Mouse (Mus musculus) C2C12 (cell line): ENCODE data around the gene Rps15. TPM values are rescaled to one million over a fixed set of nuclear protein-coding genes. Genes with fewer than 3 reads are reported as not detected.

Experiments
- H3K27me3 ChIP-seq: one replicate; pipeline ENCODE4 v1.6.1; 2011; ENCODE audit not compliant: control insufficient read depth, insufficient read depth, insufficient read length
- H3K36me3 ChIP-seq: one replicate; pipeline ENCODE4 v1.6.1; 2011; ENCODE audit not compliant: control insufficient read depth, insufficient read depth
- H3K4me3 ChIP-seq: one replicate; pipeline ENCODE4 v1.5.1; 2011; ENCODE audit warnings: mild to moderate bottlenecking, control low read depth; ENCODE audit not compliant: poor library complexity, insufficient read depth, severe bottlenecking
- H3K79me2 ChIP-seq: one replicate; pipeline ENCODE4 v1.6.1; 2011; ENCODE audit not compliant: control insufficient read depth, insufficient read depth
- H3K79me3 ChIP-seq: one replicate; pipeline ENCODE4 v1.6.1; 2011; ENCODE audit warnings: low read depth, control low read depth
- H3ac ChIP-seq: one replicate; pipeline ENCODE3; 2011; ENCODE audit warnings: low read depth; ENCODE audit not compliant: control insufficient read depth, insufficient read length
- CEBPB ChIP-seq: IDR thresholded peaks from one replicate; pipeline ENCODE4 v1.6.1; 2011; ENCODE audit warnings: low read depth, mild to moderate bottlenecking, control low read depth, moderate library complexity
- CTCF ChIP-seq: IDR thresholded peaks from one replicate; pipeline ENCODE4 v1.5.1; 2011; ENCODE audit not compliant: control insufficient read depth, insufficient read depth, insufficient read length
- FOSL1 ChIP-seq: IDR thresholded peaks from one replicate; pipeline ENCODE4 v1.8.0; 2011; ENCODE audit warnings: mild to moderate bottlenecking, low read length; ENCODE audit not compliant: poor library complexity, insufficient read depth, severe bottlenecking
- MAX ChIP-seq: IDR thresholded peaks from one replicate; pipeline ENCODE4 v1.6.1; 2011; ENCODE audit warnings: mild to moderate bottlenecking, control low read depth
- MYOD1 ChIP-seq: IDR thresholded peaks from one replicate; pipeline ENCODE4 v1.6.1; 2011; ENCODE audit warnings: low read depth; ENCODE audit not compliant: control insufficient read depth, insufficient read length
- MYOG ChIP-seq: IDR thresholded peaks from one replicate; pipeline ENCODE4 v1.6.1; 2011; ENCODE audit not compliant: control insufficient read depth, insufficient read length; ENCODE audit errors: extremely low read depth
- USF1 ChIP-seq: IDR thresholded peaks from one replicate; pipeline ENCODE4 v1.6.1; 2011; ENCODE audit warnings: low read depth, mild to moderate bottlenecking, control low read depth, moderate library complexity
- polyA plus RNA-seq: library from polyadenylated mRNA; unstranded; fragments of >200 nt; fragmentation: generic; extraction: Trizol; gene quantifications from one replicate; pipeline ENCODE4 v1.2.1, GENCODE M21; 2012; ENCODE audit warnings: missing spikeins

Rps15 gene
- polyA plus RNA-seq, 1 experiment, result 5,397 TPM

DNA sequence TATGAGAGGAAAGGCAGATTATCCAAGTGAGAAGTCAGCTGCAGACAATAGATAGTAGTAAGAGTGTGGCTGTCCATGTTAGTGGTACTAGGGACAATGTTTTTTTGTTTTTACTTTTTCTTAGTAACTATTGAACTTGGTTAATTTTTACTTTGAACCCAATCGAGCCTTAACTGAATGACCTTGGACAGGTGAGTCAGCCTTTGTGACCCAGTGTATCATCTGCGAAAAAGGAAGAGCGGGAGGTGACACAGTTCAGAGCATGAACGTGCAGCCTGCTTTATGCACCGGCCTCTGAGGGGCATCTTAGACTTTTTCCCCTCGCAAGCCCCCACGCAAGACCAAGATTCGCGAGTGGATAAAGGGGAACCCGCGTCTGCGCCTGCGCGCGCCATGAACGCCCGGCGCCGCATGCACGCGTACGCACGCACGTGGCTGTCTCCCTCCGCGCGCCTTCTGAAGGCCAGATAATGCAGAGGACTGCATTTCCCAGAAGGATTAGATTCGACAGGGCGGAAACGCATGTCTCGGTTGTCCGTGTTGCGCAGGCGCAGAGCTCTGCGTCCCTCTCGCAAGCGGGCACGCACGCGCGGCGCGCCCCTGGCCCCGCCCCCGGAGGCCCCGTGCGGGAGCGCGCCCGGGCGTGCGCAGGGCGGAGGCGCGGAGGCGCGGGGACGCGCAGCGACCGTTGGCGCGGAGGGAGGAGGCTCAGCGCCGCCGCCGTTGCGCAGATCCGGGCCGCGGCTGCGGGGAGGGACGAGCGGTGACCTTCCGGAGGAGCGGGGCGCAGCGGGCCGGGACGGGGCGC is 27.7 kb upstream of the Rps15 start:
- Histone ChIP-seq H3K79me3 (peaks cover 50% of the 10 kb centered on the region), H3K79me2 (peaks cover 67% of the 10 kb centered on the region), H3K36me3 (peaks cover 34% of the 10 kb centered on the region), H3K27me3 (no peaks in the 10 kb centered on the region), H3K4me3 (peak overlapping the region; percentile 93), H3ac (peak overlapping the region; percentile 80)
- TF ChIP-seq USF1 (peak; percentile 76), FOSL1 (no peak), MAX (peak; percentile 98)

DNA sequence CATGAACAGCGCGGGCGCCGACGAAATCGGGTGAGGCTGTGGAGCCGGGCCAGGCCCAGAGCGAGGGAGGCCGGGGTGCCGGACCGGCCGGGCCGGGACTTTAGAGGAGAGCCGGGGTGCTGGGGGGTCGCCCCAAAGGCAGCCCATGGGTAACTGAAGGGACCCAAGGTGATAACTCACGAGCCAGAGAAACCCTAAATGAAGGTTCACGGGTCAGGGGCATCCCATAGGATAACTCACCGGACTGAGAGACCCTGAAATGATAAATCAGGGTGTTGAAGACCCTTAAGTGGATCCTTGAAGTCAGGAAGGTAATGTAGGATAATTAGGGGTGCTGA is 27.1 kb upstream of the Rps15 start:
- peaks cover 56% of the 10 kb centered on the region for H3K79me3 ChIP-seq
- peaks cover 72% of the 10 kb centered on the region for H3K79me2 ChIP-seq
- TF ChIP-seq MYOG (no peak), FOSL1 (no peak)
- H3K27me3 ChIP-seq, result no peaks in the 10 kb centered on the region
- H3K4me3 ChIP-seq, result peak overlapping the region; percentile 93
- peak overlapping the region; percentile 80 for H3ac ChIP-seq
- peaks cover 38% of the 10 kb centered on the region for H3K36me3 ChIP-seq

DNA sequence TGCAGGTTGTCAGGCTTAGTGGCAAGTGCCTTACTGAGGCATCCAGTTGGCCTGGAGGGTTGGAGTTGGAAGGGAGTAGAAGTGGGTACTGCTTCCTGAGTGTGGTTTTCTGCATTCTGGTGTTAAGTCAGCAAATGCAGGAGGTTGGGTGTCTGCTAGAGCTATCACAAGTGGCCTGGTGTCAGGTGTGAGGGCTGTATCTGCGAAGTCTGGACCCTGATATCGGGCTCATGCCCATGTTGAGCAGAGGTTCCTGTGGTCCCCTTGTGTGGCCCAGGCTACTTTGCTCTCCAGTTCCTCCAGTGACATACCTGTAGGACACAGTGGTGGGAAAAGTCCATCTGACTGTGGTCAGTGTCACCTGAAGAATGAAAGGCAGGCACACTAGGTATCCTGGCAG is 22.2 kb upstream of the Rps15 start:
- Histone ChIP-seq H3K79me3 (peaks cover 93% of the 10 kb centered on the region), H3K79me2 (peaks cover 100% of the 10 kb centered on the region), H3ac (no peak overlapping the region), H3K27me3 (no peaks in the 10 kb centered on the region), H3K4me3 (no peak overlapping the region), H3K36me3 (peaks cover 66% of the 10 kb centered on the region)
- TF ChIP-seq MAX (no peak), FOSL1 (no peak), MYOD1 (no peak), CTCF (no peak), MYOG (no peak), CEBPB (no peak), USF1 (no peak)

DNA sequence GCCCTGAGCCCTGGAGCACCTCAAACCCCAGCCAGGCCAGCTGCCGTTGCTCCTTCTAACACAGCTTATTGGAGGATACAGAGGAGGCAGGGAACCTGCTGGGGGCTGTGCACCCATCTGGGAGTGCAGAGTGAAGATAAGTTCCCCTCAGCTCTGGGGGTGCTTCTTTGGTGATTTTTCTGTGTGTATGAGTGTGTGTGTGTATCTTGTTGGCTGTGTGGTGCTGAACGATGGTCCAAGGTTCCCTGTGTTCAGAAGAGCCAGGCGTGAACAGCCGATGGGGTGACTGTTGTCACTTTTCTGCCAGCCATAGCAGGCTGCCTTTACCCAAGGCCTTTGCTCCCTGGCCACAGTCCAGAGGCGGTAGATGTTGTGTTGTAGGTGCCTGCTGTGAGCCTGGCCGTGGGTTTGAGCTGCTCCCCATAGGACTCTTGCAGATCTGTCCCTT is 21.5 kb upstream of the Rps15 start:
- H3K27me3 ChIP-seq, result no peaks in the 10 kb centered on the region
- no peak overlapping the region for H3ac ChIP-seq
- H3K79me3 ChIP-seq, result peaks cover 87% of the 10 kb centered on the region
- peaks cover 99% of the 10 kb centered on the region for H3K79me2 ChIP-seq
- TF ChIP-seq MAX, result no peak
- no peak for TF ChIP-seq MYOD1
- no peak for TF ChIP-seq MYOG
- no peak for TF ChIP-seq CEBPB
- TF ChIP-seq CTCF, result no peak
- no peak overlapping the region for H3K4me3 ChIP-seq
- peaks cover 71% of the 10 kb centered on the region for H3K36me3 ChIP-seq

DNA sequence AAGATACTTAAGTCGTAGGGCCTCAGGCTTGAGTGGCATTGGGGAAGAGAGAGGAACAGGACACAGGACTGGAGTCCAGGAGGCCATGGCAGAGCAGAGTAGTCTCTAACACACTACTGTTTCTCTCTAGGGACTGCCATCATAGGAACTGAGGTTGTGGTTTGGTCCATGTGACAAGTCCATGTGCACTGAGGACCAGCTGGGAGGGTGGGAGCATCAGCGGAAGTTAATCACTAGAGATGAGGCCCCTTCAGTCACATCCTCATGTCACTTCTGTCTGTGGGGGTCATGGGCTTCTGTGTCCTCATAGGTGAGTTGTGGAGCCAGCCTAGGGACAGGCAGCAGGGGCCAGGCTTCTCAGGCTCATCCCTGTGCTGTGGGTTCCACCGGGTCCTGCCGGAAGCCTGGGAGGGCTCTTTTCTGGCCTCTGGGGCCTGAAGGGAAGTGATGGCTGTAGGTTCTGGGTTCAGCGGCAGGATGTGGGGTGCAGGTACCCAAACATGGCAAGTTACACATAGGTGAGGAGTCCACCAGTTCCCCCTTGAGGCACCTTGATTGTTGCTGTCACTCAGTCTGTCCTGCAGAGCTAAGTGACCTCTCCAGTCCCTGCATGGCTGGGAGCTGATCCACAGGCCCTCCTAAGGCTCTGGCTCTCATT is 20.9 kb upstream of the Rps15 start:
- H3K4me3 ChIP-seq, result no peak overlapping the region
- H3K79me2 ChIP-seq, result peaks cover 93% of the 10 kb centered on the region
- no peaks in the 10 kb centered on the region for H3K27me3 ChIP-seq
- TF ChIP-seq MAX (no peak), MYOG (no peak), FOSL1 (no peak), USF1 (no peak), MYOD1 (no peak), CTCF (no peak), CEBPB (no peak)
- no peak overlapping the region for H3ac ChIP-seq
- H3K36me3 ChIP-seq, result peaks cover 76% of the 10 kb centered on the region
- peaks cover 81% of the 10 kb centered on the region for H3K79me3 ChIP-seq

DNA sequence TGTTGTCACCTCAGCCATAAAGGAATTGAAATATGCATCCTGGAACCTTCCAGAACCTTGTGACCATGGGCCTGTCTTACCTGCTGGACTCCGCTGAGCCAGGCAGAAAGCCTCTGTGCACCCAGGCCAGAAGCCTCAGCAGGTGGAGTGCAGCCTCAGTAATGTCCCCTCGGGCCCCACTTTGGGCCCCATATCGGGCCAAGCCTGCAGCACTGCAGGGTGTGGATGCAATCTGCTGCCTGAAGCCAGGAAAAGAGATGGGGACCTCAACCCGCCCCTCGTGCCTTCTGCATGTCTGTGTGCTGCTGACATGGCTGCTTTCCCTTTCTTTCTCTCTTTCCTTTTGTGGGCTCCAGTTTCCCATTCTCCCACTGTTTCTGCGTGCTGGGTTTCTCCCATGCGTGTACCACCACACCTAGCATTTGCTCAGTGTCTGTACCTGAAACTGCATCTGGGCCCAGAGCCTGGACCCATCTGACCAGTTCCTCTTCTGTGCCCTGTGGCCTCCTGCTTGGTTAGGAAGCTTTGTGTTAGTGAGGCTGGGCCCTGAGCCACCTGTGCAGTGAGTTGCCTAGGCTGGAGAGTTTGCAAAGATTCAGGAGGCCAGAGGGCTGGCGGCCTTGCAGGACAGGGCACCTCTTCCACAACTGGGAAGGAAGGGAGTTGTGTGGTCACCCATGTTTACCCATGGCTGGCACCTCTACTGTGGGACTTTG is 20.2 kb upstream of the Rps15 start:
- Histone ChIP-seq H3ac (no peak overlapping the region), H3K36me3 (peaks cover 75% of the 10 kb centered on the region), H3K27me3 (no peaks in the 10 kb centered on the region), H3K4me3 (no peak overlapping the region), H3K79me3 (peaks cover 74% of the 10 kb centered on the region), H3K79me2 (peaks cover 86% of the 10 kb centered on the region)
- no peak for TF ChIP-seq FOSL1
- TF ChIP-seq MYOG, result no peak
- TF ChIP-seq MYOD1, result no peak
